ENCODE assay signal across 8 mouse cellular contexts in genomic region chr19:58455496-58456061, GRCm38 (mm10). TPM values are rescaled to one million over a fixed set of nuclear protein-coding genes. Genes with fewer than 3 reads are reported as not detected.
DNase-seq lines count a peak whose midpoint lies in the region; ATAC-seq and TF ChIP-seq lines count a peak whose summit lies in the region.

Gene Gfra1, minus strand, starts transcription at chr19:58455909.

- no peaks in the 10 kb centered on the region for H3K36me3 ChIP-seq in hindbrain, embryonic 13.5 days
- H3K36me3 ChIP-seq in small intestine, adult 2 months (ENCODE audit: control insufficient read depth, insufficient read depth, low read length): no peaks in the 10 kb centered on the region

- peak within 1 kb of the TSS; percentile 93 for H3K4me2 ChIP-seq in hindbrain, embryonic 13.5 days

- H3K9me3 ChIP-seq in hindbrain, embryonic 13.5 days: no peaks in the 10 kb centered on the region

- peak within 1 kb of the TSS; percentile 72 for H3K4me3 ChIP-seq in gastrocnemius, adult 2 months
- peak within 1 kb of the TSS; percentile 59 for H3K4me3 ChIP-seq in hindbrain, embryonic 13.5 days
- peak within 1 kb of the TSS; percentile 52 for H3K4me3 ChIP-seq in small intestine, adult 2 months (ENCODE audit: low read depth, low read length)

- intact Hi-C loops in gastrocnemius, adult 2 months (cut with DNase I): no loop called here

- TF ChIP-seq POLR2A in small intestine, adult 2 months (IDR thresholded peaks at IDR 0.05; ENCODE audit: low read depth, low read length): no peak

- DNase-seq in cerebellum, adult 9-10 months: peak; percentile 7
- peak; percentile 60 for DNase-seq in gastrocnemius, adult 2 months
- peak; percentile 63 to 67 for DNase-seq in layer of hippocampus, postnatal 36 days
- DNase-seq in lung, postnatal 10 days: peak; percentile 49

- peak; percentile 29; the same call in 1 of the 2 replicates for TF ChIP-seq CTCF in gastrocnemius, adult 2 months (IDR thresholded peaks at IDR 0.05)
- no peak for TF ChIP-seq CTCF in small intestine, adult 2 months (IDR thresholded peaks at IDR 0.05; ENCODE audit: extremely low read depth, insufficient read length, insufficient replicate concordance, low read depth, low read length)

- peak within 1 kb of the TSS; percentile 81 for H3K9ac ChIP-seq in hindbrain, embryonic 13.5 days

- peak within 1 kb of the TSS; percentile 56 for H3K27ac ChIP-seq in gastrocnemius, adult 2 months
- H3K27ac ChIP-seq in hindbrain, embryonic 13.5 days: peak within 1 kb of the TSS; percentile 91
- H3K27ac ChIP-seq in small intestine, adult 2 months (ENCODE audit: insufficient read depth, low read depth, low read length): no peak within 1 kb of the TSS

- H3K27me3 ChIP-seq in hindbrain, embryonic 13.5 days: 0 out of 2 replicates have a peak, but pooled peaks cover 3% of the 10 kb centered on the region
- peaks cover 43% of the 10 kb centered on the region for H3K27me3 ChIP-seq in small intestine, adult 2 months (ENCODE audit: control insufficient read depth, insufficient read depth, low read length)

- H3K4me1 ChIP-seq in hindbrain, embryonic 13.5 days (replicated peaks): peaks cover 74% of the 10 kb centered on the region
- peaks cover 9% of the 10 kb centered on the region for H3K4me1 ChIP-seq in small intestine, adult 2 months (ENCODE audit: control insufficient read depth, insufficient read depth, insufficient read length, low read length)

- WGBS in hindbrain, embryonic 13.5 days: under 1% methylated on average over 31 of the region's 31 CpGs
- WGBS in small intestine, adult 2 months: 2% methylated on average over 31 of the region's 31 CpGs

- ATAC-seq in cerebellum, adult (ENCODE audit: insufficient number of reproducible peaks, low FRiP score, low TSS enrichment): no peak
- ATAC-seq in common myeloid progenitor, adult 5-6 weeks (replicated peaks; ENCODE audit: low read depth, poor library complexity, severe bottlenecking): peak; percentile 48
- ATAC-seq in hindbrain, embryonic 13.5 days (ENCODE audit: low FRiP score): peak; percentile 56

RNA-seq across cellular contexts. Expression of gene Gfra1, which starts in this region (rescaled TPM):
- 0.09 TPM in 1 of 2 replicates, not detected in the other for total RNA-seq in common myeloid progenitor, adult 5-6 weeks (2017)
- total RNA-seq in gastrocnemius, adult 2 months (2021): 1 to 10 TPM; 3.0 to 4.0 TPM
- 65.7 and 67.6 TPM in 2 replicates for polyA plus RNA-seq in hindbrain, embryonic 13.5 days (2015; fragmentation: Nextera tagmentation; extraction: Ambion mirVana)
- total RNA-seq in layer of hippocampus, postnatal 36 days (2021): 10 to 100 TPM; 62.0 to 64.5 TPM
- polyA plus RNA-seq in small intestine, adult 2 months (2012; rRNA removed): 0.58 and 1.5 TPM in 2 replicates

Comparison
In these comparisons a context has a peak if more than half of its experiments do, and no peak if none do; other contexts are left out.
1. RNA of gene Gfra1 (total RNA-seq): 62.0 to 64.5 TPM in layer of hippocampus, postnatal 36 days; 3.0 to 4.0 TPM in gastrocnemius, adult 2 months and 0.09 TPM in common myeloid progenitor, adult 5-6 weeks; every median in the first group is over 10 times any median in the second.
2. RNA of gene Gfra1 (polyA plus RNA-seq): 65.7 to 67.6 TPM in hindbrain, embryonic 13.5 days; 0.58 to 1.5 TPM in small intestine, adult 2 months; every median in the first group is over 10 times any median in the second.
3. Peak in ATAC-seq in common myeloid progenitor, adult 5-6 weeks; RNA of the gene not detected or under 1 TPM.
4. DNase-seq: peak in every context shown above with its lines; median percentile 65 in layer of hippocampus, postnatal 36 days; 60 in gastrocnemius, adult 2 months; 49 in lung, postnatal 10 days; 7 in cerebellum, adult 9-10 months.
5. Peak in every context shown above with its lines, with median percentiles within 50 percentile points of each other: H3K4me3 ChIP-seq.